Mouse (Mus musculus): ENCODE measurements at regions not wholly inside any gene's neighbourhood (a gene's known extent, or its start where the extent isn't known, plus 50 kb on each side); places are given as distances from the start of the nearest gene placed in this dataset.

DNA sequence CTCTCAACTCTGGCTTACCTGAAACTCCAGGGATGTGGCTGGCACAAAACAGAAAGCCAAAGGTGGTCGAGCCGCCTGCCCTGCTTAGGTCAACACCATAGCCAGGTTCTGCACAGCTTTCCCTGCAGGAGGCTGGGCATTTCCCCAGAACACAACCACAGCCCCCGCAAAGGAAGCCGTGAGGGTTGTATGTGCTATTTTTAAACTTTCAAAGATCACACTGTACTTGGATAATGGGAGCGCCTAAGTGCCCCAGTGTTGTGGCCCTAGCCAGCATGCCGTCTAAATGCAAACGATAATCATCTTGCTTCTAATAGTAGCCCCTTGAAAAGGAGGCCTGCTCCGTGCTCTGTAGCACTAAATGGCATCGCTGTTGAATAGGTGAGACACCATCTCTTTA is 184.5 kb upstream of the Jarid2 start:
- Histone ChIP-seq H3K4me3 (replicated peaks; ENCODE audit: control insufficient read depth, low read depth, low read length) (no peak overlapping the region), H3K4me1 (ENCODE audit: control insufficient read depth, insufficient read depth, low read length) (peaks cover 12% of the 10 kb centered on the region), H3K27ac (ENCODE audit: control insufficient read depth, insufficient read depth, low read depth, low read length, poor library complexity) (no peak overlapping the region)
- WGBS, result 15% methylated on average over 9 of the region's 9 CpGs
- TF ChIP-seq CTCF (IDR thresholded peaks at IDR 0.05; ENCODE audit: control insufficient read depth, insufficient read depth, low read length) (no peak), POLR2A (IDR thresholded peaks at IDR 0.05; ENCODE audit: borderline replicate concordance, control insufficient read depth, low read depth, low read length) (no peak)

DNA sequence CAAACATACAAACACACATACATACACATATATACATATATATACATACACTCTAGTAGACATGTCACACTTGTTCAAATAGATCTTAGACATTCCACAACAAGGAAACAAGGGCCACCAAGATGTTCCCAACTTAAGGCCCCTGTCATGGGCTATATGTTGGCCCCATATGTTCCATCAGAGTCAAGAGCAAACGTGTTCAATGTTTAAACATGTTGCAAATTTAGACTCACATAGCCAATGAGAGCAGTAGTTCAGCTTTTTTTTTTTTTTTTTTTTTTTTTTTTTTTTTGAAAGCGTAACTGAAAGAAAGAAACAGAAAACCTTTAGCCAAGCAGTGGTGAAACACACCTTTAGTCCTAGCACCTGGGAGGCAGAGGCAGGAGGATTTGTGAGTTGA is 183.0 kb upstream of the Jarid2 start:
- 54% methylated on average over 2 of the region's 2 CpGs for WGBS
- Histone ChIP-seq H3K4me1 (ENCODE audit: control insufficient read depth, insufficient read depth, low read length) (peaks cover 8% of the 10 kb centered on the region), H3K27ac (ENCODE audit: control insufficient read depth, insufficient read depth, low read depth, low read length, poor library complexity) (no peak overlapping the region), H3K4me3 (replicated peaks; ENCODE audit: control insufficient read depth, low read depth, low read length) (no peak overlapping the region)
- TF ChIP-seq POLR2A (IDR thresholded peaks at IDR 0.05; ENCODE audit: borderline replicate concordance, control insufficient read depth, low read depth, low read length) (no peak), CTCF (IDR thresholded peaks at IDR 0.05; ENCODE audit: control insufficient read depth, insufficient read depth, low read length) (no peak)

DNA sequence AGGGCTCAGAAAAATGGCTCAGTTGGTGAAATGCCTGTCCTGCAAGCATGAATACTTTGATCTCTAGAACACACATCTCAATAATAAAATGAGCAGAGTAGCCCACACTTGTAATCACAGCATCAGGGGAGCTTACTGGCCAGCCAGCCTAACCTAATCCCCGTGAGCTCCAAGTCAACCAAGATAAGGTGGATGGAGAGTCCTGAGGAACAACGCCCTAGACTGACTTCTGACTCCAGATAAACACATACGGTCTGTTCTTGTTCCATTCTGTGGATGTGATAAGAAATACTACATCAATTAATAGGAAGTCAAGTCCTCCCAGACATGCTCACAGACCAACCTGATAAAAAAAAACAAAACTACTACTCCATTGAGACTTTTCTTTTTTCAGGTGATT is 180.4 kb upstream of the Jarid2 start:
- 63% methylated on average over 3 of the region's 3 CpGs for WGBS
- no peak overlapping the region for H3K4me3 ChIP-seq (replicated peaks; ENCODE audit: control insufficient read depth, low read depth, low read length)
- H3K4me1 ChIP-seq (ENCODE audit: control insufficient read depth, insufficient read depth, low read length), result peaks cover 7% of the 10 kb centered on the region
- H3K27ac ChIP-seq (ENCODE audit: control insufficient read depth, insufficient read depth, low read depth, low read length, poor library complexity), result no peak overlapping the region
- TF ChIP-seq CTCF (IDR thresholded peaks at IDR 0.05; ENCODE audit: control insufficient read depth, insufficient read depth, low read length) (no peak), POLR2A (IDR thresholded peaks at IDR 0.05; ENCODE audit: borderline replicate concordance, control insufficient read depth, low read depth, low read length) (no peak)

DNA sequence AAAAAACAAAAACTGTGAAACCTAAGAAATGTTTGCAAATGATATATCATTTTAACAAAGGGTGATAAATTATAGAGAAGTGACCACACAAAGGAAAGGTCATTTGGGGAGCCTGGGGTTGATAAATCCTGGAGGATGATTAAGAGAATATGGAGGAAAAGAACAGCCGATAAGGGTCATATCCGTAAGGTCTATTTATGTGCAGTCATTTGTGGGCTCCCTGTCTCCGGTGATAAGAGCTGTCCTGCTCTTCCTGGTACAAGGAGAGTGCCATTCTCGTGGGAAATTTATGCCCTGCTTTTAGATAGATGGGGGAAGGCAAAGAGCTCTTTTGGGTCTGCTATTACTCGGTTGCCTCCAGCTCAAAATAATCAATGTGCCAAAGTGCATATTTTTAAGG is 175.9 kb upstream of the Jarid2 start:
- WGBS, result 63% methylated on average over 5 of the region's 5 CpGs
- no peak overlapping the region for H3K4me3 ChIP-seq (replicated peaks; ENCODE audit: control insufficient read depth, low read depth, low read length)
- no peaks in the 10 kb centered on the region; the same call in 1 of the 2 replicates for H3K4me1 ChIP-seq (ENCODE audit: control insufficient read depth, insufficient read depth, low read length)
- H3K27ac ChIP-seq (ENCODE audit: control insufficient read depth, insufficient read depth, low read depth, low read length, poor library complexity), result no peak overlapping the region
- TF ChIP-seq POLR2A (IDR thresholded peaks at IDR 0.05; ENCODE audit: borderline replicate concordance, control insufficient read depth, low read depth, low read length) (no peak), CTCF (IDR thresholded peaks at IDR 0.05; ENCODE audit: control insufficient read depth, insufficient read depth, low read length) (no peak)

DNA sequence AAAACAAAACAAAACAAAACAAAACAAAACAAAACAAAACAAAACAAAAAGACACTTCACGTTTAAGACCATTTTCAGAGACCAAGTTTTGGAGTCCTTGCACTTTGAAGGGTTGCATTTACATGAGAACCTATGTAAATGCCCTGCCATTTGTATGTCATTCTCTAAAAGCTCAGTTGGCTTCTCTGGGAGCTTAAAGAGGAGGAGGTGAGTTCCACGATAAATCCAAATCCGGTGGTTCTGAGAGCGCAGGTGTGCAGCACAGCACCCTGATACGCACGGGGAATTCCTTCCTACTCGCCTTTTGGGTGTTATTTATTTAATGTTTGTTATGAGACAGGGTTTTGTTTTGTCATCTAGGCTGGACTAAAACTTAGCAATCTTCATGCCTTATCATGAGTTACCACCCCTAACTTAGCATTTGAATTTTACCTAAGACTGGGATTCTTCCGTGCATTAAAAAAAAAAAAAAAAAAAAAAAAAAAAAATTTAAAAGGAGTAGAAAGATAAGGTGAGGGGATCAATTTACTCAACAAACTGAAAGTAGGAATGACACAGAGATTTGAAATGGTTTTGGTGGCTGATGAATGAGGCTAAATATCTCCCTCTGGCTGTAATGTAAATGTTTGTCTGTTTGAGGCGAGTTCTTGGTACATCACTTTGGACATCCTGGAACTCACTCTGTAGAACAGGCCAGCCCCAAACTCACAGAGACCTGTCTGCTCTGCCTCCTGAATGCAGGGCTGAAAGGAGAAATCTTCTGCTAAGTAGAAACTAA is 174.4 kb upstream of the Jarid2 start:
- Histone ChIP-seq H3K4me1 (ENCODE audit: control insufficient read depth, insufficient read depth, low read length) (no peaks in the 10 kb centered on the region; the same call in 1 of the 2 replicates), H3K27ac (ENCODE audit: control insufficient read depth, insufficient read depth, low read depth, low read length, poor library complexity) (no peak overlapping the region), H3K4me3 (replicated peaks; ENCODE audit: control insufficient read depth, low read depth, low read length) (no peak overlapping the region)
- no peak for TF ChIP-seq POLR2A (IDR thresholded peaks at IDR 0.05; ENCODE audit: borderline replicate concordance, control insufficient read depth, low read depth, low read length)
- TF ChIP-seq CTCF (IDR thresholded peaks at IDR 0.05; ENCODE audit: control insufficient read depth, insufficient read depth, low read length), result no peak
- whole genome bisulfite sequencing, result 81% methylated on average over 9 of the region's 9 CpGs

DNA sequence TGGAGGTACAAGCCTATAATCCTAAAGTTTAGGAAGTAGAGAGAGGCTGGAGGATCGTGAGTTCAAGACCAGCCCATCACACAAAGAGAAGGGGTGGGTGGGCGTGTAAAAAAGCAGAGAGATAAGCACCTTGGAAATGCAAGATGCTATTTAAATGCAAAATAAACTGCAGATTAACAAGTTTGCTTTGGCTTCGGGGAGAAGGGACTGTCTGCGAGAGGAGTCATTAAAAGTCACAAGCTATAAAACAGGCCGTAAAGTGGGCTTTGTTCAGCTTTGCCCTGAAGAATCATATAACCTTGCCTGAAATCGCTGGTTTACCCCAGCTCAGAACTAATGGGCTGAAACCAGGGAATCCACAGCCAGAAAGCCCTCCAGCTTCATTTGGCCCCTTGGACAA is 173.3 kb upstream of the Jarid2 start:
- 88% methylated on average over 6 of the region's 6 CpGs for WGBS
- no peak overlapping the region for H3K27ac ChIP-seq (ENCODE audit: control insufficient read depth, insufficient read depth, low read depth, low read length, poor library complexity)
- H3K4me3 ChIP-seq (replicated peaks; ENCODE audit: control insufficient read depth, low read depth, low read length), result no peak overlapping the region
- H3K4me1 ChIP-seq (ENCODE audit: control insufficient read depth, insufficient read depth, low read length), result no peaks in the 10 kb centered on the region; the same call in 1 of the 2 replicates
- no peak for TF ChIP-seq CTCF (IDR thresholded peaks at IDR 0.05; ENCODE audit: control insufficient read depth, insufficient read depth, low read length)
- TF ChIP-seq POLR2A (IDR thresholded peaks at IDR 0.05; ENCODE audit: borderline replicate concordance, control insufficient read depth, low read depth, low read length), result no peak

DNA sequence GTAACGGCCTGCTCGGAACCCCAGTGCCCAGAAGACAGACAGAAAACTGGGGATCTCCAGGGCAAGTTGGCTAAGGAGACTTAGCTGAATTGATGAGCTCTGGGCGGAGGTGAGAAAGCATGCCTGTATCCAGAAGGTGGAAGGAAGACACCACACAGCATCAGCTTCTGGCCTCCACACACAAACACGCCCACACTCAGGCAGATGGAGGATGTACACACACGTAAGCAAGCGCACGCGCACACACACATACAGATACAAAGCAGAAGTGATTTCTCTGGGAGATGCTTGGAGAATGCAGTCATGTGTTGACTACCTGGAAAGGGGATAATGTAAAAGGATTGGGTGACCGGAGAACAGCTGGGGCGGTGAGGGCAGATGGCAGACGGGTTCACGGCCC is 171.2 kb upstream of the Jarid2 start:
- H3K4me3 ChIP-seq (replicated peaks; ENCODE audit: control insufficient read depth, low read depth, low read length), result no peak overlapping the region
- TF ChIP-seq CTCF (IDR thresholded peaks at IDR 0.05; ENCODE audit: control insufficient read depth, insufficient read depth, low read length) (no peak), POLR2A (IDR thresholded peaks at IDR 0.05; ENCODE audit: borderline replicate concordance, control insufficient read depth, low read depth, low read length) (no peak)
- WGBS, result 93% methylated on average over 12 of the region's 12 CpGs
- H3K4me1 ChIP-seq (ENCODE audit: control insufficient read depth, insufficient read depth, low read length), result no peaks in the 10 kb centered on the region
- no peak overlapping the region for H3K27ac ChIP-seq (ENCODE audit: control insufficient read depth, insufficient read depth, low read depth, low read length, poor library complexity)

DNA sequence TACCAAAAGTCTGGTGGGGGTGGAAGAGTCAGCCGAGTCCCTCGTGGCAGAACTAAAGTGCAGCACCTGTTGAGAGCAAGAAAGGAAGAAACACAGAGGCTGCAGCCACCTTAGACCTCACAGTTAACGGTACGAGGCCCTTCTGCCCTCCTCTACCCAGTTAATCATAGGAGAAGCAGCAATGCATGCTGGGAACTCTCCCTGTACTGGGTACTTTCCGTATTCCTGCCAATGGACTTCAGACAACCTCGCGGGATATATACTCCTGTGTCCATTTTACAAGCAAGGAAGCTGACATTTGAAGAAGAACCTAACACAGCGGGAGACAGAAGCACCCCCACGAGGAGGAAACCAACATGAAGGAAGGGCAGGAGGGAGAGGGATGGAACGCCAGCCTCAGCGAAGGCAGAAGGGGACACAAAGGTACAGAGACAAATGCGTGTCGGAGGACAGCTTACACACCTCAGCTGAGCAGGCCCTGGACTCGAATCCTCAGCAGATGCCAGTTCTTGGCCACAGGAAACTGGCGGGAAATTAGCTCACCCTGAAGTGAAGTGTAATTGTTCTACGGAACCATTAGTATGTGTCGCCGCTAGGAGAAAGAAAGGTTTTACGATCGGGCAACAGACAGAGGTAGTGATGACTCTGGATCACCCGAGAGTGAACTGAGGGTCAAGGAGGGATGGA is 170.6 kb upstream of the Jarid2 start:
- TF ChIP-seq POLR2A (IDR thresholded peaks at IDR 0.05; ENCODE audit: borderline replicate concordance, control insufficient read depth, low read depth, low read length), result no peak
- TF ChIP-seq CTCF (IDR thresholded peaks at IDR 0.05; ENCODE audit: control insufficient read depth, insufficient read depth, low read length), result no peak
- no peaks in the 10 kb centered on the region for H3K4me1 ChIP-seq (ENCODE audit: control insufficient read depth, insufficient read depth, low read length)
- H3K4me3 ChIP-seq (replicated peaks; ENCODE audit: control insufficient read depth, low read depth, low read length), result no peak overlapping the region
- WGBS, result 80% methylated on average over 21 of the region's 21 CpGs
- no peak overlapping the region for H3K27ac ChIP-seq (ENCODE audit: control insufficient read depth, insufficient read depth, low read depth, low read length, poor library complexity)

Measured in bone marrow, adult 2 months (tissue).